Mouse (Mus musculus) E14TG2a.4 (cell line): Measurements from ENCODE around the gene Gm49391.

Experiments used
- H3K27me3 ChIP-seq: 2 replicates; pipeline ENCODE4 v1.6.1; 2014; ENCODE audit warnings: low read length, control low read depth; ENCODE audit not compliant: insufficient read depth
- H3K36me3 ChIP-seq: 2 replicates; pipeline ENCODE4 v1.6.1; 2014; ENCODE audit warnings: low read length, control low read depth; ENCODE audit not compliant: insufficient read depth
- H3K4me1 ChIP-seq: replicated peaks from 2 replicates; pipeline ENCODE4 v1.6.1; 2014; ENCODE audit warnings: low read depth, low read length, control low read depth
- H3K4me3 ChIP-seq: replicated peaks from 2 replicates; pipeline ENCODE4 v1.5.1; 2014; ENCODE audit warnings: mild to moderate bottlenecking, low read length
- H3K9me3 ChIP-seq: 2 replicates; pipeline ENCODE4 v1.6.1; 2014; ENCODE audit warnings: low read length, control low read depth
- CTCF ChIP-seq: conservative IDR thresholded peaks from 2 replicates; pipeline ENCODE4 v1.5.1; 2014; ENCODE audit warnings: low read length
- NANOG ChIP-seq: IDR thresholded peaks from 2 replicates; pipeline ENCODE4 v1.6.1; 2014; ENCODE audit warnings: borderline replicate concordance, low read length, mixed read lengths
- POU5F1 ChIP-seq: IDR thresholded peaks from 2 replicates; pipeline ENCODE4 v1.6.1; 2014; ENCODE audit warnings: low read length, borderline replicate concordance

The Gm49391 gene

GRCm38 (mm10) chr13:60892301-60892700 lies 44.1 kb downstream of the Gm49391 start:
- TF ChIP-seq NANOG (no peak), CTCF (no peak), POU5F1 (no peak)
- Histone ChIP-seq H3K36me3 (no peaks in the 10 kb centered on the region), H3K9me3 (no peaks in the 10 kb centered on the region), H3K27me3 (no peaks in the 10 kb centered on the region), H3K4me1 (no peaks in the 10 kb centered on the region), H3K4me3 (no peak overlapping the region)

GRCm38 (mm10) chr13:60864281-60864680 lies 72.1 kb downstream of the Gm49391 start, which contains the start of gene 4930486L24Rik:
Gene 4930486L24Rik, minus strand, starts transcription at chr13:60864475.
- no peaks in the 10 kb centered on the region for H3K9me3 ChIP-seq
- no peak within 1 kb of the TSS for H3K4me3 ChIP-seq
- H3K27me3 ChIP-seq: no peaks in the 10 kb centered on the region
- H3K36me3 ChIP-seq: no peaks in the 10 kb centered on the region
- H3K4me1 ChIP-seq: no peaks in the 10 kb centered on the region
- TF ChIP-seq NANOG (no peak), POU5F1 (no peak), CTCF (no peak)

DNA sequence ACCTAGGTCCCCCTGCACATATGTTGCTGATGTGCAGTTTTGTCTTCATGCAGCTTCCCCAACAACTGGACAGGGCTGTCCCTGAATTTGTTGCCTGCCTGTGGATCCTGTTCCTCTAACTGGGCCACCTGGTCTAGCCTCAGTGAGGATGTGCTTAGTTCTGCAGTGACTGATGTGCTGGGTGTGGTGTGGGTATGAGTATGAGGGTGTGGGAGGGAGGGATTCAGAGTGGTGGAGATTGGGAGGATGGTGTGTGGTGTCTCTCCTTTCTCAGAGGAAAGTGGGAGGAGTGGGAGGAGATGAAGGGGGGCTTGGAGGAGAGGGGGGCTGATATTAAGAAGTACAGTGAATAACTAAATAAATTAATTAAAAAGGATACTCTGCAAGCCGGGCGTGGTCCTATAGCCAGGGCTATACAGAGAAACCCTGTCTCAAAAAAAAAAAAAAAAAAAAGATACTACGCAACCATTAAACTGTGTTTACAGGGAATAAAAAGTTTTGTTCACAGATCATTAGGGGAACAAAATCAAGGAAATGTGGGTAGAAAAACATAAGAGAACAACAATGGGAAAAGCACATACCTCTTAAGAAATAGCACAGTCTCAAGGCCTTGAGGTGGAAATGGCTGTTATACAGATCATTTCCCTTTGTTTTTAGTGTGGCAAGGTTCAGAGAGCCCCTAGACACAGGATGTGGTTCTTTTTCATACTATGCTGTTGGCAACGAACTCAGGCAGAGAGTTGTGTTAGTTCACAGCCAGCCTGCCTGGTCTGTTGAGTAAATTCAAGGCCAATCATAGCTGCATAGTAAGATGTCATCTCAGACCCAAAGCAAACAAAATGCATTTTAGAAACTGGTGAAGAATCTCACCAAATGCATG lies 87.9 kb downstream of the Gm49391 start:
- H3K36me3 ChIP-seq: no peaks in the 10 kb centered on the region
- H3K9me3 ChIP-seq: no peaks in the 10 kb centered on the region
- H3K27me3 ChIP-seq: no peaks in the 10 kb centered on the region
- TF ChIP-seq NANOG: no peak
- no peak for TF ChIP-seq CTCF
- no peak for TF ChIP-seq POU5F1
- no peaks in the 10 kb centered on the region for H3K4me1 ChIP-seq
- no peak overlapping the region for H3K4me3 ChIP-seq
